Mouse (Mus musculus) forebrain, embryonic 14.5 days (tissue): ENCODE measurements at regions not wholly inside any gene's neighbourhood (a gene's known extent, or its start where the extent isn't known, plus 50 kb on each side); places are given as distances from the start of the nearest gene placed in this dataset.
A peak's percentile ranks its signal among the peaks of the same experiment; 100 is the strongest.

Experiments
- ATAC-seq: fragments of 200-750 bp; cut with Nextera tagmentation; 2 replicates; pipeline ENCODE4 v1.8.0; 2017; ENCODE audit warnings: mild to moderate bottlenecking, moderate library complexity
- DNase-seq: peaks from one replicate; pipeline ENCODE4 v3.0.0-alpha.2; 2015; ENCODE audit warnings: low spot score
- H3K27ac ChIP-seq: fragments of 300-500 bp; sonication (generic); 2 replicates; pipeline ENCODE4 v1.5.1; 2014; ENCODE audit warnings: low read depth, mild to moderate bottlenecking, control low read depth, low read length, moderate library complexity
- H3K27me3 ChIP-seq: fragments of 300-500 bp; sonication (generic); replicated peaks from 2 replicates; pipeline ENCODE4 v1.6.1; 2014; ENCODE audit warnings: low read length, control low read depth, mixed read lengths; ENCODE audit not compliant: control insufficient read depth, insufficient read depth
- H3K36me3 ChIP-seq: fragments of 300-500 bp; sonication (generic); 2 replicates; pipeline ENCODE4 v1.6.1; 2014; ENCODE audit warnings: low read length, control low read depth; ENCODE audit not compliant: control insufficient read depth, insufficient read depth
- H3K4me1 ChIP-seq: fragments of 300-500 bp; sonication (generic); 2 replicates; pipeline ENCODE4 v1.6.1; 2014; ENCODE audit warnings: antibody characterized with exemption, low read length, control low read depth; ENCODE audit not compliant: control insufficient read depth, insufficient read depth
- H3K4me2 ChIP-seq: fragments of 300-500 bp; sonication (generic); 2 replicates; pipeline ENCODE4 v1.6.1; 2014; ENCODE audit warnings: mild to moderate bottlenecking, control low read depth, low read length
- H3K4me3 ChIP-seq: fragments of 300-500 bp; sonication (generic); 2 replicates; pipeline ENCODE4 v1.5.1; 2014; ENCODE audit warnings: low read depth, low read length, control low read depth
- H3K9ac ChIP-seq: fragments of 300-500 bp; sonication (generic); 2 replicates; pipeline ENCODE4 v1.6.1; 2014; ENCODE audit warnings: mild to moderate bottlenecking, low read length, control low read depth, moderate library complexity
- H3K9me3 ChIP-seq: fragments of 300-500 bp; sonication (generic); replicated peaks from 2 replicates; pipeline ENCODE4 v1.6.1; 2016; ENCODE audit warnings: low read length, control low read depth, mixed read lengths; ENCODE audit not compliant: control insufficient read depth
- WGBS: fragments of 180-500 bp; shearing (Covaris S2); extraction: QIAGEN DNeasy Blood & Tissue Kit; methylation state at CpG from one replicate; pipeline ENCODE4 v1.1.7; 2014; 5-methylcytosine and 5-hydroxymethylcytosine counted together

GRCm38 (mm10) chr9:32835626-32835971 is 199.6 kb downstream of the Ets1 start:
- no peak for ATAC-seq
- Histone ChIP-seq H3K9ac (no peak overlapping the region), H3K9me3 (no peaks in the 10 kb centered on the region), H3K4me1 (no peaks in the 10 kb centered on the region), H3K4me2 (no peak overlapping the region), H3K27me3 (no peaks in the 10 kb centered on the region), H3K4me3 (no peak overlapping the region), H3K36me3 (no peaks in the 10 kb centered on the region), H3K27ac (no peak overlapping the region)
- DNase-seq = no peak
- whole genome bisulfite sequencing = 53% methylated on average over 4 of the region's 4 CpGs

- no peak overlapping the region for H3K27ac ChIP-seq
- H3K4me3 ChIP-seq = no peak overlapping the region
- WGBS = 68% methylated on average over 5 of the region's 5 CpGs
- no peaks in the 10 kb centered on the region for H3K27me3 ChIP-seq
- DNase-seq = no peak
- no peaks in the 10 kb centered on the region for H3K4me1 ChIP-seq
- no peak for ATAC-seq
- H3K9me3 ChIP-seq = no peaks in the 10 kb centered on the region
- no peak overlapping the region for H3K9ac ChIP-seq
- no peak overlapping the region for H3K4me2 ChIP-seq
- no peaks in the 10 kb centered on the region for H3K36me3 ChIP-seq
These were observed 200.3 kb downstream of the Ets1 start for GRCm38 (mm10) chr9:32836371-32836770.

GRCm38 (mm10) chr9:32847361-32847760 is 211.3 kb downstream of the Ets1 start:
- ATAC-seq = no peak
- Histone ChIP-seq H3K36me3 (no peaks in the 10 kb centered on the region), H3K4me2 (no peak overlapping the region), H3K27ac (no peak overlapping the region), H3K9me3 (no peaks in the 10 kb centered on the region), H3K27me3 (no peaks in the 10 kb centered on the region), H3K9ac (no peak overlapping the region), H3K4me1 (no peaks in the 10 kb centered on the region), H3K4me3 (no peak overlapping the region)
- WGBS = 93% methylated on average over 2 of the region's 2 CpGs
- DNase-seq = no peak

- no peak overlapping the region for H3K9ac ChIP-seq
- H3K27ac ChIP-seq = no peak overlapping the region
- no peaks in the 10 kb centered on the region for H3K4me1 ChIP-seq
- no peaks in the 10 kb centered on the region for H3K36me3 ChIP-seq
- H3K4me2 ChIP-seq = no peak overlapping the region
- ATAC-seq = no peak
- no peaks in the 10 kb centered on the region for H3K27me3 ChIP-seq
- H3K9me3 ChIP-seq = no peaks in the 10 kb centered on the region
- DNase-seq = no peak
- H3K4me3 ChIP-seq = no peak overlapping the region
- WGBS = 62% methylated on average over 3 of the region's 3 CpGs
These were observed 216.3 kb downstream of the Ets1 start for GRCm38 (mm10) chr9:32852282-32852681.

GRCm38 (mm10) chr9:32863286-32863685 is 227.3 kb downstream of the Ets1 start:
- Histone ChIP-seq H3K4me3 (no peak overlapping the region), H3K27me3 (no peaks in the 10 kb centered on the region), H3K4me2 (no peak overlapping the region), H3K27ac (no peak overlapping the region), H3K9ac (no peak overlapping the region), H3K36me3 (no peaks in the 10 kb centered on the region), H3K4me1 (no peaks in the 10 kb centered on the region), H3K9me3 (no peaks in the 10 kb centered on the region)
- DNase-seq (no peak), ATAC-seq (no peak)
- WGBS = 79% methylated on average over 5 of the region's 5 CpGs

GRCm38 (mm10) chr9:32868936-32869335 is 232.9 kb downstream of the Ets1 start:
- ATAC-seq (no peak), DNase-seq (no peak)
- no peak overlapping the region for H3K4me2 ChIP-seq
- H3K27ac ChIP-seq = no peak overlapping the region
- H3K4me1 ChIP-seq = no peaks in the 10 kb centered on the region
- H3K4me3 ChIP-seq = no peak overlapping the region
- H3K36me3 ChIP-seq = no peaks in the 10 kb centered on the region
- H3K9me3 ChIP-seq = no peaks in the 10 kb centered on the region
- no peaks in the 10 kb centered on the region for H3K27me3 ChIP-seq
- 92% methylated on average over 8 of the region's 8 CpGs for WGBS
- H3K9ac ChIP-seq = no peak overlapping the region

- Histone ChIP-seq H3K27ac (no peak overlapping the region), H3K4me2 (no peak overlapping the region), H3K4me3 (no peak overlapping the region), H3K27me3 (no peaks in the 10 kb centered on the region), H3K36me3 (no peaks in the 10 kb centered on the region), H3K9me3 (no peaks in the 10 kb centered on the region), H3K9ac (no peak overlapping the region), H3K4me1 (no peaks in the 10 kb centered on the region)
- ATAC-seq (no peak), DNase-seq (no peak)
- 80% methylated on average over 6 of the region's 6 CpGs for WGBS
These were observed 238.4 kb downstream of the Ets1 start for GRCm38 (mm10) chr9:32874306-32874875.

- 0 out of 2 replicates have a peak, but pooled peaks cover 5% of the 10 kb centered on the region for H3K4me1 ChIP-seq
- no peak overlapping the region for H3K9ac ChIP-seq
- 82% methylated on average over 7 of the region's 7 CpGs for WGBS
- H3K4me2 ChIP-seq = no peak overlapping the region
- no peak overlapping the region for H3K27ac ChIP-seq
- no peaks in the 10 kb centered on the region for H3K27me3 ChIP-seq
- H3K9me3 ChIP-seq = no peaks in the 10 kb centered on the region
- H3K36me3 ChIP-seq = no peaks in the 10 kb centered on the region
- DNase-seq (no peak), ATAC-seq (no peak)
- H3K4me3 ChIP-seq = no peak overlapping the region
These were observed 247.0 kb downstream of the Ets1 start for GRCm38 (mm10) chr9:32882819-32883587.

- Histone ChIP-seq H3K27ac (no peak overlapping the region), H3K4me3 (no peak overlapping the region), H3K27me3 (no peaks in the 10 kb centered on the region), H3K9ac (no peak overlapping the region), H3K4me2 (no peak overlapping the region), H3K4me1 (0 out of 2 replicates have a peak, but pooled peaks cover 5% of the 10 kb centered on the region), H3K36me3 (no peaks in the 10 kb centered on the region), H3K9me3 (no peaks in the 10 kb centered on the region)
- ATAC-seq (no peak), DNase-seq (peak; percentile 16)
- 53% methylated on average over 6 of the region's 6 CpGs for WGBS
These were observed 250.1 kb downstream of the Ets1 start for GRCm38 (mm10) chr9:32886008-32886650.
